Mouse (Mus musculus) midbrain, embryonic 14.5 days (tissue): ENCODE data around the gene Shld2. TPM values are rescaled to one million over a fixed set of nuclear protein-coding genes. Genes with fewer than 3 reads are reported as not detected.

ENCODE experiments used
- ATAC-seq: fragments of 200-750 bp; cut with Nextera tagmentation; 2 replicates; pipeline ENCODE4 v1.8.0; 2017; ENCODE audit warnings: moderate number of reproducible peaks, moderate library complexity; ENCODE audit not compliant: low FRiP score, low TSS enrichment
- DNase-seq: peaks from one replicate; pipeline ENCODE4 v3.0.0-alpha.2; 2015
- H3K27ac ChIP-seq: fragments of 300-500 bp; sonication (generic); replicated peaks from 2 replicates; pipeline ENCODE4 v1.5.1; 2014; ENCODE audit warnings: mild to moderate bottlenecking, low read depth, low read length, moderate library complexity
- H3K27me3 ChIP-seq: fragments of 300-500 bp; sonication (generic); 2 replicates; pipeline ENCODE4 v1.6.1; 2014; ENCODE audit warnings: low read length, control low read depth, mixed read lengths; ENCODE audit not compliant: control insufficient read depth, insufficient read depth
- H3K36me3 ChIP-seq: fragments of 300-500 bp; sonication (generic); 2 replicates; pipeline ENCODE4 v1.6.1; 2014; ENCODE audit warnings: low read length, control low read depth; ENCODE audit not compliant: control insufficient read depth, insufficient read depth
- H3K4me1 ChIP-seq: fragments of 300-500 bp; sonication (generic); 2 replicates; pipeline ENCODE4 v1.6.1; 2014; ENCODE audit warnings: mild to moderate bottlenecking, antibody characterized with exemption, low read length, control low read depth; ENCODE audit not compliant: control insufficient read depth, insufficient read depth
- H3K4me2 ChIP-seq: fragments of 300-500 bp; sonication (generic); 2 replicates; pipeline ENCODE4 v1.6.1; 2014; ENCODE audit warnings: mild to moderate bottlenecking, low read length, moderate library complexity
- H3K4me3 ChIP-seq: fragments of 300-500 bp; sonication (generic); replicated peaks from 2 replicates; pipeline ENCODE4 v1.5.1; 2014; ENCODE audit warnings: low read depth, low read length
- H3K9ac ChIP-seq: fragments of 300-500 bp; sonication (generic); replicated peaks from 2 replicates; pipeline ENCODE4 v1.6.1; 2014; ENCODE audit warnings: mild to moderate bottlenecking, low read length, moderate library complexity
- H3K9me3 ChIP-seq: fragments of 300-500 bp; sonication (generic); 2 replicates; pipeline ENCODE4 v1.6.1; 2016; ENCODE audit warnings: low read length, control low read depth, mixed read lengths; ENCODE audit not compliant: control insufficient read depth
- WGBS: fragments of 180-500 bp; shearing (Covaris S2); extraction: QIAGEN DNeasy Blood & Tissue Kit; methylation state at CpG from one replicate; pipeline ENCODE4 v1.1.7; 2014; 5-methylcytosine and 5-hydroxymethylcytosine counted together
- polyA plus RNA-seq: library from polyadenylated mRNA; unstranded; fragments of >200 nt; fragmentation: Nextera tagmentation; extraction: Ambion mirVana; gene quantifications from 2 replicates; pipeline ENCODE4 v1.2.1, GENCODE M21; 2014

The Shld2 gene
- polyA plus RNA-seq, 1 experiment from 2014 or later = 8.1 TPM

DNA sequence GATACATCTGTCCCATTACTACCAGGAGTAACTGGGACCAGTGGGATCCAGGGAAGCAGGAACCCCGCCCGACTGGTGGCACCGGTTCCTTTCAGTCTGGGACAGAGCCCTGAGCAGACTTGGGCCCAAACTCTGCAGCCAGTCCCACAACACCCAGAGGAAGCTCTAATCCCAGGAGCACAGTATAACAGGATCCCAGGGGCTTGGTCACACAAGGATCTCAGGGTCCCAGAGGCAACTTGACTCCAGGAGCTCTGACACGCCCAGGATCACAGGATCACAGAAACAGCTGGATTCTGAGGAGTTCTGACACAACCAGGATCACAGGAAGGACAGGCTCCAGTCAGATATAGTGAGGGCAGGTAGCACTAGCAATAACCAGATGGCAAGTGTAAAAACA is 57.0 kb downstream of the Shld2 start:
- Histone ChIP-seq H3K27me3 (no peaks in the 10 kb centered on the region), H3K36me3 (no peaks in the 10 kb centered on the region), H3K27ac (no peak overlapping the region), H3K4me3 (no peak overlapping the region), H3K9ac (no peak overlapping the region), H3K9me3 (no peaks in the 10 kb centered on the region), H3K4me1 (no peaks in the 10 kb centered on the region), H3K4me2 (no peak overlapping the region)
- no peak for DNase-seq
- ATAC-seq = no peak
- WGBS = 97% methylated on average over 4 of the region's 4 CpGs

- Histone ChIP-seq H3K27ac (no peak overlapping the region), H3K4me2 (no peak overlapping the region), H3K4me3 (no peak overlapping the region), H3K4me1 (no peaks in the 10 kb centered on the region), H3K9ac (no peak overlapping the region), H3K27me3 (no peaks in the 10 kb centered on the region), H3K36me3 (no peaks in the 10 kb centered on the region), H3K9me3 (no peaks in the 10 kb centered on the region)
- ATAC-seq (no peak), DNase-seq (no peak)
- 86% methylated on average over 6 of the region's 6 CpGs for WGBS
These were observed 57.7 kb downstream of the Shld2 start for GRCm38 (mm10) chr14:34252470-34253145.

- Histone ChIP-seq H3K9me3 (no peaks in the 10 kb centered on the region), H3K9ac (no peak overlapping the region), H3K4me2 (no peak overlapping the region), H3K36me3 (no peaks in the 10 kb centered on the region), H3K4me1 (no peaks in the 10 kb centered on the region), H3K4me3 (no peak overlapping the region), H3K27ac (no peak overlapping the region), H3K27me3 (no peaks in the 10 kb centered on the region)
- no peak for ATAC-seq
- WGBS = 89% methylated on average over 6 of the region's 6 CpGs
- DNase-seq = no peak
These were observed 69.6 kb downstream of the Shld2 start for GRCm38 (mm10) chr14:34240676-34241075.

DNA sequence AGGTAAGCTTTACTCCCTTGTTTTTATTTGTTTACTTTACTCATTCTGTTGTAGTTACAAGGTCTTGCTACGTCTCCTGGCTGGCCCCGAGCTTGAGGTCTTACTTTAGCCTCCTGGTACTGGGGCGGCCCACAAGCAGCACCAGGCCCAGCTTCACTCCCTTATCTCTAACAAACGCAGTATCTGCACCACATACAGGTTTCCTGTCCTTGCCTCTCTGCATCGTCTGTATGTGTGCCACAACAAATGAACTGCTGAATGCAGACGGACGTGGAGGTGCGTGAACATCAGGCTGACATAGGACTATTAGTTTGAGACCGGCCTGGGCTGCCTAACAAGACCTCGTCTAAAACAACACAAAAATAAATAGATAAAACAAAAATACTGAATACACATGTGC is 70.0 kb downstream of the Shld2 start:
- H3K36me3 ChIP-seq = no peaks in the 10 kb centered on the region
- no peaks in the 10 kb centered on the region for H3K27me3 ChIP-seq
- H3K4me3 ChIP-seq = no peak overlapping the region
- H3K27ac ChIP-seq = no peak overlapping the region
- no peak for ATAC-seq
- no peak for DNase-seq
- no peaks in the 10 kb centered on the region for H3K4me1 ChIP-seq
- no peaks in the 10 kb centered on the region for H3K9me3 ChIP-seq
- H3K4me2 ChIP-seq = no peak overlapping the region
- H3K9ac ChIP-seq = no peak overlapping the region
- WGBS = 91% methylated on average over 10 of the region's 10 CpGs

- peak; percentile 97 for ATAC-seq
- Histone ChIP-seq H3K9me3 (no peaks in the 10 kb centered on the region), H3K4me2 (peak overlapping the region; percentile 66), H3K9ac (peak overlapping the region; percentile 36; the same call in 1 of the 2 replicates), H3K27me3 (no peaks in the 10 kb centered on the region), H3K36me3 (no peaks in the 10 kb centered on the region), H3K4me1 (peaks cover 6% of the 10 kb centered on the region; the same call in 1 of the 2 replicates), H3K27ac (no peak overlapping the region), H3K4me3 (peak overlapping the region; percentile 31)
- WGBS = 2% methylated on average over 16 of the region's 16 CpGs
- peak; percentile 90 for DNase-seq
These were observed 75.5 kb downstream of the Shld2 start for GRCm38 (mm10) chr14:34234630-34235380.

DNA sequence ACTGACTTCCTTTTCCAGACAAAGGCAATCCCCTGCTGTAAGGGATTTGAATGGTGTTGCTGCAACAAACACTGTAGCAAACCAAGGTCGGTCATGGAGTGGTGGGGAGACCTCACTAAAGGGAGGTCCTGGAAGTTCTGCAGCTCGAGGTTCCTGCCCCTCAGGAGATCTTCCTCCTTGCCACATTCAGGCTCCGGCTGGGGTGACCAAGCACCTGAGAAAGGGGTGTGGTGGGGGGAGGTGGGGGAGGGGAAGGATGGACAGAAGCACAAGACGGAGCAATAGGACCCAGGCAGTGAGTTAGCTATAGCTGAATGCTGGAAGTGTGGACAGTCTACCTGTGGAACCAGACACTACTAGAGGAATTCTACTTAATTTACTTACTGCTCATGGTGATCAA is 76.4 kb downstream of the Shld2 start:
- Histone ChIP-seq H3K4me1 (peaks cover 6% of the 10 kb centered on the region; the same call in 1 of the 2 replicates), H3K9me3 (no peaks in the 10 kb centered on the region), H3K27me3 (no peaks in the 10 kb centered on the region), H3K36me3 (no peaks in the 10 kb centered on the region), H3K9ac (no peak overlapping the region), H3K27ac (no peak overlapping the region), H3K4me3 (no peak overlapping the region), H3K4me2 (no peak overlapping the region)
- ATAC-seq (no peak), DNase-seq (no peak)
- 67% methylated on average over 4 of the region's 4 CpGs for WGBS

DNA sequence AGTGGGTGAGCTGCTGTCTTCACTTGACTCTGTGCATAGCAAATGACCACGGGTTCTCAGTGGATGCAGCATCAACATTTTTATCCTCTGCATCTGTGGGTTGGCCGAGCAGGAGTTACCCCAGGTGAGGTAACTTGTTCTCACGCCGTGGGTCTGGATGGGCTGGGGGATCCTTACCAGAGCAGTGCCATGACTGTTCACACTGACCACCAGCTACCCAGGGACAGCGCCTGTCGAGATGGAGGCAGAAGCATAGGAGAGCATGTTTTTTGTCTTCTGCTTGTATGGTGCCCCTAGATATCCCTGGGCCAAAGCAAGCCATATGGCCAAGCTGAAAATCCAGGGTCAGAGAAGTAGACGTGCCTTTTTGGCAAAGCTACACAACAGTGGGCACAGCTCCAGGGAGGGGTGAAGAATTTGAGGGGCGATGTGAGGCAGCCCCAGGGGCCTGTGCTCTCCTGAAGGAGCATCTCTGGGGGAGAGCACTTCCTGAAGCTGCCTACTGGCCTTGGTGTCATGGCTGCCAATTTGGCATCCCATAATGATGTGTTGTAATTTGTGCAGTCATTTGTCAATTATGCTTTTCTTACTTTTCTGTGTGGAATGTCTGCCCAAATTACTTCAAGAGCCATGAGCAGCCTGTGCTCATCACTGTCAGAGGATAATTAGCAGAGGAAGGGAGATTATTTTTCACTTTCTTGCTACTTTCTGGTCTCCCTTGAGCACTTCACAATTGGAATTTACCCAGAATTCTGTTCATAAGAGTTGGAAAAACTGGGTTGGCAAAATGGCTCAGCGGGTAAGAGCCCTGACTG is 77.2 kb downstream of the Shld2 start:
- Histone ChIP-seq H3K27ac (no peak overlapping the region), H3K36me3 (no peaks in the 10 kb centered on the region), H3K4me2 (no peak overlapping the region), H3K27me3 (no peaks in the 10 kb centered on the region), H3K9ac (no peak overlapping the region), H3K9me3 (no peaks in the 10 kb centered on the region), H3K4me3 (no peak overlapping the region), H3K4me1 (peaks cover 6% of the 10 kb centered on the region; the same call in 1 of the 2 replicates)
- DNase-seq = no peak
- 82% methylated on average over 9 of the region's 9 CpGs for WGBS
- no peak for ATAC-seq

- WGBS = 37% methylated on average over 7 of the region's 7 CpGs
These were observed 78.0 kb downstream of the Shld2 start for GRCm38 (mm10) chr14:34232340-34232739.

More at GRCm38 (mm10) chr14:34232340-34232739, 78.0 kb downstream of the Shld2 start:
- Histone ChIP-seq H3K27ac (no peak overlapping the region), H3K4me1 (peaks cover 6% of the 10 kb centered on the region; the same call in 1 of the 2 replicates), H3K36me3 (no peaks in the 10 kb centered on the region), H3K27me3 (no peaks in the 10 kb centered on the region), H3K4me3 (no peak overlapping the region), H3K9me3 (no peaks in the 10 kb centered on the region), H3K9ac (no peak overlapping the region), H3K4me2 (no peak overlapping the region)
- ATAC-seq (no peak), DNase-seq (no peak)
